Mouse (Mus musculus): ENCODE data around the gene Arid3a. TPM values are rescaled to one million over a fixed set of nuclear protein-coding genes. Genes with fewer than 3 reads are reported as not detected.

The Arid3a gene
- polyA plus RNA-seq, 1 experiment, result 1.2 TPM

- TF ChIP-seq POLR2AphosphoS2 (IDR thresholded peaks at IDR 0.05; ENCODE audit: insufficient read length, low read depth), result no peak
- TF ChIP-seq POLR2A (IDR thresholded peaks at IDR 0.05; ENCODE audit: insufficient read length, low read depth), result no peak
- TF ChIP-seq SRF (IDR thresholded peaks at IDR 0.05; ENCODE audit: control insufficient read depth, insufficient read length, low read depth), result no peak
- no peak for TF ChIP-seq E2F4 (IDR thresholded peaks at IDR 0.05; ENCODE audit: insufficient read depth)
- no peak for TF ChIP-seq USF1 (IDR thresholded peaks at IDR 0.05; ENCODE audit: low read depth)
- no peak for TF ChIP-seq TCF3 (IDR thresholded peaks at IDR 0.05; ENCODE audit: insufficient read length, low read depth)
- no peak for TF ChIP-seq MYOG (IDR thresholded peaks at IDR 0.05; ENCODE audit: control insufficient read depth in 1 of 3, insufficient read depth in 1 of 3, insufficient read length in 2 of 3, low read depth in 2 of 3)
- TF ChIP-seq CEBPB (IDR thresholded peaks at IDR 0.05; ENCODE audit: insufficient read depth, poor library complexity, severe bottlenecking), result no peak
- Histone ChIP-seq H3K4me3 (no peak overlapping the region), H3ac (ENCODE audit: control insufficient read depth, insufficient read length) (no peak overlapping the region), H3K4me2 (ENCODE audit: low read depth) (no peak overlapping the region), H3K36me3 (ENCODE audit: control insufficient read depth, insufficient read depth) (peaks cover 5% of the 10 kb centered on the region), H3K79me2 (ENCODE audit: control insufficient read depth, insufficient read depth) (peaks cover 4% of the 10 kb centered on the region), H3K27me3 (ENCODE audit: control insufficient read depth, insufficient read depth, insufficient read length) (no peaks in the 10 kb centered on the region)
Measured at GRCm38 (mm10) chr10:79930826-79931186, 4.0 kb downstream of the Arid3a start.

- Histone ChIP-seq H3K27me3 (ENCODE audit: control insufficient read depth, insufficient read depth, insufficient read length) (no peaks in the 10 kb centered on the region), H3K36me3 (ENCODE audit: control insufficient read depth, insufficient read depth) (peaks cover 5% of the 10 kb centered on the region), H3ac (ENCODE audit: control insufficient read depth, insufficient read length) (no peak overlapping the region), H3K4me2 (ENCODE audit: low read depth) (no peak overlapping the region), H3K4me3 (no peak overlapping the region), H3K79me2 (ENCODE audit: control insufficient read depth, insufficient read depth) (peaks cover 4% of the 10 kb centered on the region)
- TF ChIP-seq TCF3 (IDR thresholded peaks at IDR 0.05; ENCODE audit: insufficient read length, low read depth), result no peak
- no peak for TF ChIP-seq USF1 (IDR thresholded peaks at IDR 0.05; ENCODE audit: low read depth)
- TF ChIP-seq SRF (IDR thresholded peaks at IDR 0.05; ENCODE audit: control insufficient read depth, insufficient read length, low read depth), result no peak
- TF ChIP-seq MAX (IDR thresholded peaks at IDR 0.05; ENCODE audit: low read depth), result no peak
- no peak for TF ChIP-seq MYOD1 (IDR thresholded peaks at IDR 0.05; ENCODE audit: control insufficient read depth in 1 of 3, insufficient read length in 2 of 3, low read depth in 2 of 3)
- TF ChIP-seq POLR2A (IDR thresholded peaks at IDR 0.05; ENCODE audit: insufficient read length, low read depth), result no peak
- TF ChIP-seq CEBPB (IDR thresholded peaks at IDR 0.05; ENCODE audit: insufficient read depth, poor library complexity, severe bottlenecking), result no peak
- no peak for TF ChIP-seq REST (IDR thresholded peaks at IDR 0.05; ENCODE audit: insufficient read depth, insufficient read length)
- no peak for TF ChIP-seq POLR2AphosphoS2 (IDR thresholded peaks at IDR 0.05; ENCODE audit: insufficient read length, low read depth)
- TF ChIP-seq E2F4 (IDR thresholded peaks at IDR 0.05; ENCODE audit: insufficient read depth), result no peak
- no peak for TF ChIP-seq MYOG (IDR thresholded peaks at IDR 0.05; ENCODE audit: control insufficient read depth in 1 of 3, insufficient read depth in 1 of 3, insufficient read length in 2 of 3, low read depth in 2 of 3)
- no peak for TF ChIP-seq TCF12 (IDR thresholded peaks at IDR 0.05; ENCODE audit: insufficient read depth, poor library complexity, severe bottlenecking)
Measured at GRCm38 (mm10) chr10:79931797-79932196, 5.0 kb downstream of the Arid3a start.

- Histone ChIP-seq H3K4me3 (no peak overlapping the region), H3K4me2 (ENCODE audit: low read depth) (peak overlapping the region; percentile 34)
- peak in 2 of 3 experiments; percentile 92 to 97 for TF ChIP-seq MYOG (IDR thresholded peaks at IDR 0.05; ENCODE audit: control insufficient read depth in 1 of 3, insufficient read depth in 1 of 3, insufficient read length in 2 of 3, low read depth in 2 of 3)
- no peak for TF ChIP-seq REST (IDR thresholded peaks at IDR 0.05; ENCODE audit: insufficient read depth, insufficient read length)
- no peak for TF ChIP-seq SRF (IDR thresholded peaks at IDR 0.05; ENCODE audit: control insufficient read depth, insufficient read length, low read depth)
- no peak for TF ChIP-seq CEBPB (IDR thresholded peaks at IDR 0.05; ENCODE audit: insufficient read depth, poor library complexity, severe bottlenecking)
- no peak for TF ChIP-seq E2F4 (IDR thresholded peaks at IDR 0.05; ENCODE audit: insufficient read depth)
- peak; percentile 83 for TF ChIP-seq TCF12 (IDR thresholded peaks at IDR 0.05; ENCODE audit: insufficient read depth, poor library complexity, severe bottlenecking)
- no peak for TF ChIP-seq USF1 (IDR thresholded peaks at IDR 0.05; ENCODE audit: low read depth)
- TF ChIP-seq MYOD1 (IDR thresholded peaks at IDR 0.05; ENCODE audit: control insufficient read depth in 1 of 3, insufficient read length in 2 of 3, low read depth in 2 of 3), result peak in 2 of 3 experiments; percentile 75 to 89
- no peak for TF ChIP-seq MAX (IDR thresholded peaks at IDR 0.05; ENCODE audit: low read depth)
- peak; percentile 88 for TF ChIP-seq TCF3 (IDR thresholded peaks at IDR 0.05; ENCODE audit: insufficient read length, low read depth)
- TF ChIP-seq POLR2A (IDR thresholded peaks at IDR 0.05; ENCODE audit: insufficient read length, low read depth), result no peak
- TF ChIP-seq POLR2AphosphoS2 (IDR thresholded peaks at IDR 0.05; ENCODE audit: insufficient read length, low read depth), result no peak
Measured at GRCm38 (mm10) chr10:79932736-79933135, 5.9 kb downstream of the Arid3a start.

GRCm38 (mm10) chr10:79933145-79933679 is 6.4 kb downstream of the Arid3a start:
- H3K27me3 ChIP-seq (ENCODE audit: control insufficient read depth, insufficient read depth, insufficient read length), result no peaks in the 10 kb centered on the region
- H3ac ChIP-seq (ENCODE audit: control insufficient read depth, insufficient read length), result no peak overlapping the region
- peak overlapping the region; percentile 34 for H3K4me2 ChIP-seq (ENCODE audit: low read depth)
- H3K79me2 ChIP-seq (ENCODE audit: control insufficient read depth, insufficient read depth), result peaks cover under 1% of the 10 kb centered on the region
- TF ChIP-seq REST (IDR thresholded peaks at IDR 0.05; ENCODE audit: insufficient read depth, insufficient read length) (no peak), MYOD1 (IDR thresholded peaks at IDR 0.05; ENCODE audit: control insufficient read depth in 1 of 3, insufficient read length in 2 of 3, low read depth in 2 of 3) (no peak), MYOG (IDR thresholded peaks at IDR 0.05; ENCODE audit: control insufficient read depth in 1 of 3, insufficient read depth in 1 of 3, insufficient read length in 2 of 3, low read depth in 2 of 3) (peak in 1 of 3 experiments; percentile 10), TCF3 (IDR thresholded peaks at IDR 0.05; ENCODE audit: insufficient read length, low read depth) (no peak), MAX (IDR thresholded peaks at IDR 0.05; ENCODE audit: low read depth) (no peak), SRF (IDR thresholded peaks at IDR 0.05; ENCODE audit: control insufficient read depth, insufficient read length, low read depth) (no peak), POLR2AphosphoS2 (IDR thresholded peaks at IDR 0.05; ENCODE audit: insufficient read length, low read depth) (no peak), USF1 (IDR thresholded peaks at IDR 0.05; ENCODE audit: low read depth) (no peak)
- H3K4me3 ChIP-seq, result no peak overlapping the region
- H3K36me3 ChIP-seq (ENCODE audit: control insufficient read depth, insufficient read depth), result peaks cover 5% of the 10 kb centered on the region

More at GRCm38 (mm10) chr10:79932736-79933135, 5.9 kb downstream of the Arid3a start:
- no peaks in the 10 kb centered on the region for H3K27me3 ChIP-seq (ENCODE audit: control insufficient read depth, insufficient read depth, insufficient read length)
- H3K79me2 ChIP-seq (ENCODE audit: control insufficient read depth, insufficient read depth), result peaks cover 4% of the 10 kb centered on the region
- H3K36me3 ChIP-seq (ENCODE audit: control insufficient read depth, insufficient read depth), result peaks cover 5% of the 10 kb centered on the region
- no peak overlapping the region for H3ac ChIP-seq (ENCODE audit: control insufficient read depth, insufficient read length)
